Mouse (Mus musculus) E14TG2a.4 (cell line): Measurements from ENCODE around the gene Cacna1g.

Experiments used
- CTCF ChIP-seq: conservative IDR thresholded peaks from 2 replicates; pipeline ENCODE4 v1.5.1; 2014; ENCODE audit warnings: low read length
- NANOG ChIP-seq: IDR thresholded peaks from 2 replicates; pipeline ENCODE4 v1.6.1; 2014; ENCODE audit warnings: borderline replicate concordance, low read length, mixed read lengths
- POU5F1 ChIP-seq: IDR thresholded peaks from 2 replicates; pipeline ENCODE4 v1.6.1; 2014; ENCODE audit warnings: low read length, borderline replicate concordance

DNA sequence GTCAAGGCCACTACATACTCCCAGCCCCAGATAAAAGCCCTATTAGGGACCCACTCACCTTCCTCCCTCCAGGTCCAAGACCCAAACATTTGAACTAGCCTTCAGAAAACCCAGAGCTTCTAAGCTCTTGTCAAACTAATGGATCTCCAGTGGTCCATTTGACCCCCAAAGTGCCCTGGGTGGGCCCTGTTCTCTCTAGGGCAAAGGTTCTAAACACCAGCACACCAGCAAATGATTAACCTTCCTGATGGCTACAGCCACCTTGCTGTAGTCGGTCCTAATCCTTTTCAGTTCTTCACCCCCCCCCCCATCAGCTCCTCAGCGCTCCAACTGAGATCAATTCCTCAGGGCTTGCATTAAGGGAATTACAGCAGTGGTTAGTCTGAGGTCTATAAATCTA lies 9.8 kb downstream of the Cacna1g start:
- TF ChIP-seq CTCF (no peak), POU5F1 (no peak), NANOG (no peak)
